Mouse (Mus musculus) WW6 (cell line): ENCODE measurements around the gene Nrp2.

Experiments used
- DNase-seq: peaks from one replicate; pipeline ENCODE4 v3.0.0-alpha.2; 2013; ENCODE audit warnings: low read depth, low spot score

Gene Nrp2

DNA sequence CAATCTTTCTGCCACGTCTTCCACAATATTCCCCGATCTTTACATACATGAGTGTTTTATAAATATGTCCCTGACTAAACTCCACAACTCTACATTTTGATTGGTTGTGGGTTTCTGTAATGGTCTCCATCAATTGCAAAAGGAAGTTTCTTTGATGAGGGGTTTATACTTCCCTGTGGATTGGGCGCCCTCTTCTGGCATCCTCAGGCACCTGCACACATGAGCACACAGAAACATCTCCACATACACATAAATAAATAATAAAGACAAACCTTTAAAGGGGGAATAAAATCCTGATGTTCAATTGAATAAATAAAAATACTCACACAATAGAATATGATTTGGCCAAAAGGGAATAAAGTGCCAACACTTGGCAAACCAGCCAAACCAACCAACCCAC, 117.1 kb downstream of the Nrp2 start:
- no peak for DNase-seq

- DNase-seq, result no peak
These were observed 118.7 kb downstream of the Nrp2 start for GRCm38 (mm10) chr1:62821509-62822398.

DNA sequence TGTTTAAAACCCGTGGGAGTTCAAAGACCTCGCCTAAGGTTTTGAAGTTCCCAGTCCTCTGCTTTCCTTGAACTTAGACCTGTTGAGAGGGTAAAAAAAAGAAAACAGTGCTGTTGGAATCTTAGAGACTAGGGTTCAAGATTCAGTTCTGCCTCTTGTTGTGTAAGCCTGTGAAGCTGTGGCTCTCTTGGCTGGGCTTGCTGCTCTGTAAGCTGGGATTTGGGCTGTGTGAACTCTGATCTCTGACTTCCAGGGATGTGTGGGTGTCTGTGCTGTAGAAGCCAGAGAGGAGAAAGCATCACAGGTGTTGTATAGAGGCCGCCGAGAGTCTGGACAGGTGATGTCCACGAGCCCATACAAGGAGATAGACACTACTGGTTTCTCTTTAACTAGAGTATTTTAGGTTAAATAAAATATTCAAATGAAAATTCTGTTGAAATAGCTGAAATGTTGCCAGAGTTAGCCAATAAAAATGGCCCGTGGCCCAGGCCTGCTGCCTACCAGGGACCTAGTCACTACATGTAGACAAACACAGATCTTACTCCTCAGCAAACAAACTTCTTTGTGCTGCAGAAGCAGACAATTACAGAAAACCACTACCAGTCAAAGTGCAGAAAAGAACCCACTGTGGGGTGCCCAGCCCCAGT, 120.6 kb downstream of the Nrp2 start:
- no peak for DNase-seq

GRCm38 (mm10) chr1:62825822-62826765, 123.0 kb downstream of the Nrp2 start:
- no peak for DNase-seq

- DNase-seq, result no peak
These were observed 124.2 kb downstream of the Nrp2 start for GRCm38 (mm10) chr1:62827316-62827715.

GRCm38 (mm10) chr1:62828156-62828555, 125.1 kb downstream of the Nrp2 start:
- no peak for DNase-seq

DNA sequence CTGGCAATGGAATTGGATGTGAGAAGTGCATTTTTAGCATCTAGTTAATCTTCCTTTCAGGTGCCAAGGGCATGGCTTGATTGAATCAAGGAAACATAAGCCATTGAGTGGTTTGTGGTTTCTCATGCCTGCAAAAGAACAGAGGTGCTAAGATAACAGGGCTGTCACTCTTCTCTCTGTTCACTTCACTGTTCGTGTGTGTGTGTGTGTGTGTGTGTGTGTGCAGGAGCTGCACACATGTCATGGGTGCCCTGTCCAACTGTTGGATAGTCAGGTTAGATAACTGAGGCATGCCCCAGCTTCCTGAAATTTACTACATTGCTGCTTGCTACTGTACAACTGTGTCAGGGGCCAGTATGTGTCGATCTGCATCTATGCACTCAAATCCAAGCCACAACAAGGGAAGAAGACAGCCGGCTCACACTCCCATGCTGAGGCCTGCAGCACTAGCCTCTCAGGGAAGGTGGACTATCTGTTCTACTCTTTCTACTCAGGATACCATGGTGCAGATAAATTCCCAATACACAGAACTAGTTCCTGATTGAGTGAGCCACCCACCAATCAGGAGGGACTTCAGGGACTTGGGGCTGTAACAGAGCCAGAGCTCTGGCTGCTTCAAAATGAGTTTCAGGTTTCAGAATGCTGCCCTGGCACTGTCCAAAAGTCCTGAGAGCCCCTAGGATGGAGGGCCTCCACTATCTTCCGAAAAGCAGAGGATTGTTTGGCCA, 126.8 kb downstream of the Nrp2 start:
- DNase-seq, result no peak

GRCm38 (mm10) chr1:62830418-62830769, 127.3 kb downstream of the Nrp2 start:
- no peak for DNase-seq

- no peak for DNase-seq
These were observed 128.8 kb downstream of the Nrp2 start for GRCm38 (mm10) chr1:62831725-62832455.

GRCm38 (mm10) chr1:62833356-62833755, 130.3 kb downstream of the Nrp2 start:
- no peak for DNase-seq

GRCm38 (mm10) chr1:62834443-62835185, 131.5 kb downstream of the Nrp2 start:
- DNase-seq, result no peak

- no peak for DNase-seq
These were observed 135.0 kb downstream of the Nrp2 start for GRCm38 (mm10) chr1:62838083-62838482.

- no peak for DNase-seq
These were observed 135.5 kb downstream of the Nrp2 start for GRCm38 (mm10) chr1:62838631-62839030.

GRCm38 (mm10) chr1:62843215-62843614, 140.1 kb downstream of the Nrp2 start:
- no peak for DNase-seq

DNA sequence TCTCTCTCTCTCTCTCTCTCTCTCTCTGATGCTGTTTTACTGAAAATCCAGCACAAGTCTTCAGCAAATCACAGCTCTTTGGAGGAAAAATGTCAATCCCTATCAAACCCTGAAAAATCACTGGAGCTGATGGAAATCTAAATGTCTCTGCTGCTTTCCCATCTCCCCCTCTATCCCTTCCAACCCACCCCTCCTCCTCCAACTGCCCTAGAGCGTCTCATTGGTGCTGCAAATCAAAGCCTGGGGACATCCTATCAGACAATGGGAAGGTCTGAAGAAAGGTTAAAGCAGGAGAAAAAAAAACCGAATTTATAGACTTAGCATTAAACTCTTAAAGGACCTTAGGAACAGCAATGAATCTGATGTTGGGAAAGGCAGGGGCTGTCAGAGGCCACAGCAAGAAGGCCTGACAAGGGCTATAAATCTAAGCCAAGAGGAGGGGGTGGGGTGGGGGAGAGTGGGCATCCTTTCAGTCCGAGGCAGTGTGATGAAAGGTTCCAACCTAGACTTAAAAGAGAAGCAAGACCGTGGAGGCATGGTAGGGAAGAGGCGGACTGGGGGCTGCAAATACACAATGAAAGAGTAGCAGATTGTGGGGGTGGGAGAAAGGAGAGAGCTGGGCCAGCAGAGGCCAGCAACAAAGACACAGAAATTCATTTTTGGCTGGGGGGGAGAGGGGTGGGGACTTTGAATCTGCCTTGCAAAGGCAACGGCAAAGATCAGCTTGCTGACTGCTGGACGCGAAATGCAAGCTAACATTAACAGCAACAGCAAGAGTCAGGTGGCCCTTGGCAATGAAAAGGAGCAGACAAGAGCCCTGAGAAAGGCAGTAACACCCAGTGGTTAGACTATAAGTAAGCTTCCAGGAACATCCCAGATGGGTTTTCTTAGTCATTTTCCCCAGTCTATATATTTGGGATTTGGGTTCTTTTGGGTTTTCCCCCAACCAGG, 148.2 kb downstream of the Nrp2 start:
- no peak for DNase-seq

DNA sequence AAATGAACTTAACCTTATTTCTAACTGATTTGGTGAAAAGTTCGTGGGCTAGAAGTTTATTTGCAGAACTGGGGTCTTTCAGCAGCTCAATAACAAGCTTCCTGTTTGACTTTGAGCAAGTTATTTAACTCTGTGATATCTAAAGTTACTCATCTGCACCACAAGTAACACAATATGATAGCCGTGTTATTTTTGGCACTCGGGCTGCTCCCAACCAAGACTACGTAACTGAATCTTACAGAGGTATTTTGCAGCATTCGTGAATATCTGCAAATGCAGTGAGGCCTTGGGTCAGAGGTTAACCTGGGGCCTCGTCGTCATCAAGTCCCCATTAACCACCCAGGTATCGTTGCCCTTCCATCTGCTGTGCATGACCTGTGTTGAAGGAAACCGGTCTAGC, 150.3 kb downstream of the Nrp2 start:
- no peak for DNase-seq

DNA sequence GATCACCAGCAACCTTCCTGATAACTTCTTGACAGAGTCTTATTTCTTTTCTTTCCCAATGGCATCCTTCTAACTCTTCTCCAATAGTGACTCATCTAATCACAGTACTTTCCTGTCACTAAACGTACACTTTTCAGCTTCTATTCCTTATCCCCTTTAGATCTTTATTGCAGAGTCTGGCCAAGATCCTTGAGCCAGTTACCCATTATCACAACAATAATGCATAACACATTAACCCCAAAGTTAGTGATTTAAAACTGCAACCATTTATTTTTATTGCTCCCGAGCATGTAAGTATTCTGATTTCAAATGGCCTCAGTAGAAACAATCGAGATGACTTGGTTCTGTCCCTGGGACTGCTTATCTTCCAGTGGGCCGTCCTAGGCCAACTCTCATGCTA, 150.9 kb downstream of the Nrp2 start:
- no peak for DNase-seq

DNA sequence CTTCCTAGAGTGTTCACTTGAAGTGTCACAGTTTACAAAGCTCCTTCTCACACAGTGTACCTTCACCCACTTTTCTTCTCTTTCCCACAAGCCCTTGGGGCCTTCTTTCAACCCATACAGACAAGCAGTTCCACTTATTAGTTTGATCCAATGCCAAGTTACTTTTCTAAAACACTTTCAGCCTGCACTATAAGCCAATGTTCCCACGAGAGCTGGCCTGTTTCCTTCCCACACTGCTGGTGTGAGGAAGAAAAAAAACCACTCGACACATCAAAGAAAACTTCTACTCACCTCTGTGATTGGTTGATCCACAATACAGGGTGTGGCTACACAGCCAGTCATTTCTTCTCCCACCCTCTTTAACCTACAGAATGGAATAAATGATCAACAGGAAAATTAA, 156.0 kb downstream of the Nrp2 start:
- DNase-seq, result no peak
